Mouse (Mus musculus): ENCODE data around the gene Usp20. TPM values are rescaled to one million over a fixed set of nuclear protein-coding genes. Genes with fewer than 3 reads are reported as not detected.

The Usp20 gene
- total and polyA plus RNA-seq, 2 experiments from 2014 or later = 31.2 to 78.4 TPM

GRCm38 (mm10) chr2:31019011-31019410 lies 36.9 kb downstream of the Usp20 start:
- Histone ChIP-seq H3K36me3 (replicated peaks; ENCODE audit: control insufficient read depth, insufficient read depth, low read length) (peaks cover 76% of the 10 kb centered on the region), H3K9ac (replicated peaks; ENCODE audit: low read depth, low read length) (no peak overlapping the region), H3K4me3 (ENCODE audit: low read depth, low read length) (no peak overlapping the region), H3K27ac (ENCODE audit: low read depth) (no peak overlapping the region), H3K4me2 (ENCODE audit: low read depth, low read length) (no peak overlapping the region), H3K4me1 (ENCODE audit: control insufficient read depth, insufficient read depth) (no peaks in the 10 kb centered on the region), H3K9me3 (replicated peaks; ENCODE audit: control insufficient read depth, low read length) (no peaks in the 10 kb centered on the region), H3K27me3 (ENCODE audit: control insufficient read depth, insufficient read depth, low read length) (no peaks in the 10 kb centered on the region)
- ATAC-seq (ENCODE audit: insufficient read depth, low read depth) = no peak
- WGBS = 76% methylated on average over 8 of the region's 8 CpGs
- TF ChIP-seq EP300 (IDR thresholded peaks at IDR 0.05; ENCODE audit: low read depth) (no peak), CTCF (IDR thresholded peaks at IDR 0.05; ENCODE audit: low read depth) (no peak)
- DNase-seq (ENCODE audit: low spot score) = no peak

- H3K4me3 ChIP-seq (ENCODE audit: low read depth, low read length) = no peak overlapping the region
- no peak overlapping the region for H3K9ac ChIP-seq (replicated peaks; ENCODE audit: low read depth, low read length)
- H3K9me3 ChIP-seq (replicated peaks; ENCODE audit: control insufficient read depth, low read length) = no peaks in the 10 kb centered on the region
- DNase-seq (ENCODE audit: low spot score) = no peak
- TF ChIP-seq CTCF (IDR thresholded peaks at IDR 0.05; ENCODE audit: low read depth) (no peak), EP300 (IDR thresholded peaks at IDR 0.05; ENCODE audit: low read depth) (no peak)
- H3K36me3 ChIP-seq (replicated peaks; ENCODE audit: control insufficient read depth, insufficient read depth, low read length) = peaks cover 69% of the 10 kb centered on the region
- no peak for ATAC-seq (ENCODE audit: insufficient read depth, low read depth)
- no peak overlapping the region for H3K27ac ChIP-seq (ENCODE audit: low read depth)
- no peak overlapping the region for H3K4me2 ChIP-seq (ENCODE audit: low read depth, low read length)
- H3K4me1 ChIP-seq (ENCODE audit: control insufficient read depth, insufficient read depth) = no peaks in the 10 kb centered on the region
- WGBS = 83% methylated on average over 2 of the region's 2 CpGs
- no peaks in the 10 kb centered on the region for H3K27me3 ChIP-seq (ENCODE audit: control insufficient read depth, insufficient read depth, low read length)
Measured at GRCm38 (mm10) chr2:31020202-31020601, 38.1 kb downstream of the Usp20 start.

- Histone ChIP-seq H3K36me3 (replicated peaks; ENCODE audit: control insufficient read depth, insufficient read depth, low read length) (peaks cover 55% of the 10 kb centered on the region), H3K9me3 (replicated peaks; ENCODE audit: control insufficient read depth, low read length) (no peaks in the 10 kb centered on the region), H3K27me3 (ENCODE audit: control insufficient read depth, insufficient read depth, low read length) (no peaks in the 10 kb centered on the region), H3K4me3 (ENCODE audit: low read depth, low read length) (no peak overlapping the region), H3K4me1 (ENCODE audit: control insufficient read depth, insufficient read depth) (no peaks in the 10 kb centered on the region), H3K9ac (replicated peaks; ENCODE audit: low read depth, low read length) (no peak overlapping the region), H3K27ac (ENCODE audit: low read depth) (no peak overlapping the region), H3K4me2 (ENCODE audit: low read depth, low read length) (no peak overlapping the region)
- 70% methylated on average over 5 of the region's 5 CpGs for WGBS
- ATAC-seq (ENCODE audit: insufficient read depth, low read depth) (no peak), DNase-seq (ENCODE audit: low spot score) (no peak)
- TF ChIP-seq CTCF (IDR thresholded peaks at IDR 0.05; ENCODE audit: low read depth) (no peak), EP300 (IDR thresholded peaks at IDR 0.05; ENCODE audit: low read depth) (no peak)
Measured at GRCm38 (mm10) chr2:31023940-31024339, 41.9 kb downstream of the Usp20 start.

- Histone ChIP-seq H3K4me1 (ENCODE audit: control insufficient read depth, insufficient read depth) (no peaks in the 10 kb centered on the region), H3K36me3 (replicated peaks; ENCODE audit: control insufficient read depth, insufficient read depth, low read length) (peaks cover 49% of the 10 kb centered on the region), H3K4me2 (ENCODE audit: low read depth, low read length) (no peak overlapping the region), H3K27me3 (ENCODE audit: control insufficient read depth, insufficient read depth, low read length) (no peaks in the 10 kb centered on the region), H3K27ac (ENCODE audit: low read depth) (peak overlapping the region; percentile 64), H3K9ac (replicated peaks; ENCODE audit: low read depth, low read length) (no peak overlapping the region), H3K9me3 (replicated peaks; ENCODE audit: control insufficient read depth, low read length) (no peaks in the 10 kb centered on the region), H3K4me3 (ENCODE audit: low read depth, low read length) (no peak overlapping the region)
- 31% methylated on average over 5 of the region's 5 CpGs for WGBS
- TF ChIP-seq EP300 (IDR thresholded peaks at IDR 0.05; ENCODE audit: low read depth) (no peak), CTCF (IDR thresholded peaks at IDR 0.05; ENCODE audit: low read depth) (peak; percentile 88)
- peak; percentile 57 for DNase-seq (ENCODE audit: low spot score)
- ATAC-seq (ENCODE audit: insufficient read depth, low read depth) = peak; percentile 31; the same call in 1 of the 2 replicates
Measured at GRCm38 (mm10) chr2:31024618-31025370, 42.7 kb downstream of the Usp20 start.

GRCm38 (mm10) chr2:31025458-31025857 lies 43.4 kb downstream of the Usp20 start:
- no peaks in the 10 kb centered on the region for H3K4me1 ChIP-seq (ENCODE audit: control insufficient read depth, insufficient read depth)
- whole genome bisulfite sequencing = 38% methylated on average over 3 of the region's 3 CpGs
- H3K36me3 ChIP-seq (replicated peaks; ENCODE audit: control insufficient read depth, insufficient read depth, low read length) = peaks cover 49% of the 10 kb centered on the region
- peak; percentile 61 for ATAC-seq (ENCODE audit: insufficient read depth, low read depth)
- no peak overlapping the region for H3K4me3 ChIP-seq (ENCODE audit: low read depth, low read length)
- H3K9ac ChIP-seq (replicated peaks; ENCODE audit: low read depth, low read length) = no peak overlapping the region
- TF ChIP-seq EP300 (IDR thresholded peaks at IDR 0.05; ENCODE audit: low read depth) = no peak
- no peak for TF ChIP-seq CTCF (IDR thresholded peaks at IDR 0.05; ENCODE audit: low read depth)
- peak overlapping the region; percentile 64 for H3K27ac ChIP-seq (ENCODE audit: low read depth)
- H3K27me3 ChIP-seq (ENCODE audit: control insufficient read depth, insufficient read depth, low read length) = no peaks in the 10 kb centered on the region
- peak; percentile 67 for DNase-seq (ENCODE audit: low spot score)
- no peak overlapping the region for H3K4me2 ChIP-seq (ENCODE audit: low read depth, low read length)
- H3K9me3 ChIP-seq (replicated peaks; ENCODE audit: control insufficient read depth, low read length) = no peaks in the 10 kb centered on the region

All from heart, postnatal 0 days (tissue).